In the genomic region with DNA sequence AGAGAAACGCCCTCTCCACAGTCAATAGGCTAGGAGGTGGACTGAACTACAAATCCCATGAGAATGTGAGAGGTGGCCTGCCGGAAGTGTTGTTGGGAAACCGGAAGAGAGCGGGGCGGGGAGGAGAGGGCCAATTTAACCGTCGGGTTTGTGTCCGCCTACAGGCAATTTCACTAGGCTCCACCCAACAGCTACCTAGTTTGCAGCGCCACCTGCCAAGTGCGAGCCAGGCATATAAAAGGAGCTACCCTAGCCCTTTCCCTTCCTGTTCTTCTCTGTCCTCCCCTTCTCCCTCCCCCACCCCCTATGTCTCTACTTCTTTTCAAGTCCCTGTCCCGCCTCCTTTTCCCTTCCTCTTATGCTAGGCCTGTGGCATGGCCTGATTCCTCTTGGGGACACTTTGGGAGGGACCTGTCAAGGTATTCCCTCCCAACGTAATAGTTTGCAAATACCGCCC, we compare ENCODE assay signal across 8 mouse cellular contexts. TPM values are rescaled to one million over a fixed set of nuclear protein-coding genes. Genes with fewer than 3 reads are reported as not detected.
DNase-seq lines count a peak whose midpoint lies in the region; ATAC-seq and TF ChIP-seq lines count a peak whose summit lies in the region.

No protein-coding gene starts in this region.

- H3K36me3 ChIP-seq in G1E (replicated peaks) = no peaks in the 10 kb centered on the region
- H3K36me3 ChIP-seq in forebrain, embryonic 16.5 days (ENCODE audit: control insufficient read depth, insufficient read depth) = no peaks in the 10 kb centered on the region

- TF ChIP-seq CTCF in G1E (IDR thresholded peaks at IDR 0.05; ENCODE audit: low read depth, low read length) = no peak
- TF ChIP-seq CTCF in layer of hippocampus, adult 2 months (conservative IDR thresholded peaks at IDR 0.05) = peak; percentile 53
- peak; percentile 15; the same call in 1 of the 2 replicates for TF ChIP-seq CTCF in lung, adult 2 months (IDR thresholded peaks at IDR 0.05; ENCODE audit: insufficient read depth, low read length)

- TF ChIP-seq POLR2A in lung, adult 2 months (IDR thresholded peaks at IDR 0.05; ENCODE audit: borderline replicate concordance, extremely low read depth, low read depth, low read length) = peak; percentile 72; the same call in 1 of the 2 replicates

- 12% methylated on average over 13 of the region's 13 CpGs for WGBS in forebrain, embryonic 16.5 days
- WGBS in lung, adult 2 months = 9% methylated on average over 13 of the region's 13 CpGs

- peak; percentile 54 for DNase-seq in G1E (ENCODE audit: low spot score)
- DNase-seq in cerebellum, adult 11-12 months = peak; percentile 66
- DNase-seq in heart, postnatal 36 days = peak; percentile 71 to 76
- peak; percentile 76 to 81 for DNase-seq in layer of hippocampus, adult 2 months (ENCODE audit: low spot score in 2 of 2)
- DNase-seq in lung, adult 2 months = peak; percentile 73
- peak; percentile 91 for DNase-seq in thymus, postnatal 0 days (ENCODE audit: low spot score)

- no peak overlapping the region; the same call in 1 of the 2 replicates for H3K27ac ChIP-seq in forebrain, embryonic 16.5 days (ENCODE audit: low read length)
- H3K27ac ChIP-seq in layer of hippocampus, adult 2 months = peak overlapping the region; percentile 82

- peak; percentile 77 for ATAC-seq in G1E (ENCODE audit: extremely low read depth, insufficient number of reproducible peaks, low FRiP score, poor library complexity, severe bottlenecking)
- peak; percentile 96 for ATAC-seq in forebrain, embryonic 16.5 days
- ATAC-seq in neutrophil, adult 5-6 weeks (ENCODE audit: extremely low read depth, insufficient number of reproducible peaks, low FRiP score, poor library complexity, severe bottlenecking) = peak; percentile 83

- peak overlapping the region; percentile 47 for H3K9ac ChIP-seq in forebrain, embryonic 16.5 days (replicated peaks; ENCODE audit: low read depth, low read length)

- H3K27me3 ChIP-seq in G1E (ENCODE audit: insufficient read depth, low read length) = peaks cover 4% of the 10 kb centered on the region
- H3K27me3 ChIP-seq in forebrain, embryonic 16.5 days (replicated peaks; ENCODE audit: control insufficient read depth, insufficient read depth, low read length) = no peaks in the 10 kb centered on the region

- peak overlapping the region; percentile 59; the same call in 1 of the 2 replicates for H3K4me3 ChIP-seq in G1E (ENCODE audit: low read depth, low read length)
- peak overlapping the region; percentile 48 for H3K4me3 ChIP-seq in forebrain, embryonic 16.5 days (replicated peaks; ENCODE audit: low read length)
- H3K4me3 ChIP-seq in layer of hippocampus, adult 2 months = peak overlapping the region; percentile 56
- H3K4me3 ChIP-seq in lung, adult 2 months (replicated peaks; ENCODE audit: extremely low read depth, low read depth, low read length) = peak overlapping the region; percentile 55

- no peaks in the 10 kb centered on the region for H3K9me3 ChIP-seq in G1E (replicated peaks)
- H3K9me3 ChIP-seq in forebrain, embryonic 16.5 days (ENCODE audit: control insufficient read depth, low read length) = no peaks in the 10 kb centered on the region

- peak overlapping the region; percentile 47 for H3K4me2 ChIP-seq in forebrain, embryonic 16.5 days (ENCODE audit: low read length)

- peaks cover 6% of the 10 kb centered on the region for H3K4me1 ChIP-seq in G1E (ENCODE audit: insufficient read depth, low read depth, low read length)
- H3K4me1 ChIP-seq in forebrain, embryonic 16.5 days (replicated peaks; ENCODE audit: control insufficient read depth, insufficient read depth, low read length) = no peaks in the 10 kb centered on the region
- H3K4me1 ChIP-seq in lung, adult 2 months (ENCODE audit: control insufficient read depth, insufficient read depth, low read length) = 0 out of 2 replicates have a peak, but pooled peaks cover 3% of the 10 kb centered on the region

- intact Hi-C loops in heart, postnatal 36 days (cut with DNase I) = loop anchor here (5.0 kb wide), 2 partner anchors 72 to 293 kb away; no protein-coding TSS in a partner anchor

RNA-seq across cellular contexts. Expression of gene Rtp3, which starts 4.4 kb away (rescaled TPM):
- total RNA-seq in G1E (2014; fragmentation: Nextera tagmentation) = not detected in 2 replicates
- total RNA-seq in G1E (2017) = 0.16 TPM in 1 of 2 replicates, not detected in the other
- polyA plus RNA-seq in G1E (2012) = not detected in 2 replicates
- not detected in 2 replicates for polyA plus RNA-seq in forebrain, embryonic 16.5 days (2015; fragmentation: Nextera tagmentation; extraction: Ambion mirVana)
- 1 to 10 TPM; 2.3 to 4.3 TPM for total RNA-seq in heart, postnatal 36 days (2021)
- under 1 TPM; 0.59 TPM for total RNA-seq in layer of hippocampus, adult 2 months (2021)
- 26.7 and 29.0 TPM in 2 replicates for polyA plus RNA-seq in lung, adult 2 months (2012; rRNA removed)
- not detected in 2 replicates for total RNA-seq in neutrophil, adult 5-6 weeks (2017)
- polyA plus RNA-seq in thymus, postnatal 0 days (2015; fragmentation: Nextera tagmentation; extraction: Ambion mirVana) = 0.14 and 0.20 TPM in 2 replicates

RNA-seq across cellular contexts. Expression of gene Ltf, which starts 24.3 kb away (rescaled TPM):
- total RNA-seq in G1E (2014; fragmentation: Nextera tagmentation) (not detected in 2 replicates), G1E (2017) (0.16 TPM in 1 of 2 replicates, not detected in the other)
- polyA plus RNA-seq in G1E (2012) = not detected in 2 replicates
- 0.70 and 1.4 TPM in 2 replicates for polyA plus RNA-seq in forebrain, embryonic 16.5 days (2015; fragmentation: Nextera tagmentation; extraction: Ambion mirVana)
- under 1 TPM; 0.75 to 0.84 TPM for total RNA-seq in heart, postnatal 36 days (2021)
- total RNA-seq in layer of hippocampus, adult 2 months (2021) = not detected
- 8.1 and 20.3 TPM in 2 replicates for polyA plus RNA-seq in lung, adult 2 months (2012; rRNA removed)
- 19.4 and 33.3 TPM in 2 replicates for total RNA-seq in neutrophil, adult 5-6 weeks (2017)
- polyA plus RNA-seq in thymus, postnatal 0 days (2015; fragmentation: Nextera tagmentation; extraction: Ambion mirVana) = 2.4 and 8.0 TPM in 2 replicates

RNA-seq across cellular contexts. Expression of gene Lrrc2, which starts 43.4 kb away (rescaled TPM):
- total RNA-seq in G1E (2014; fragmentation: Nextera tagmentation) (not detected in 2 replicates), G1E (2017) (0.06 and 0.16 TPM in 2 replicates)
- not detected in 2 replicates for polyA plus RNA-seq in G1E (2012)
- 0.29 and 0.57 TPM in 2 replicates for polyA plus RNA-seq in forebrain, embryonic 16.5 days (2015; fragmentation: Nextera tagmentation; extraction: Ambion mirVana)
- 100 to 1,000 TPM; 213 to 241 TPM for total RNA-seq in heart, postnatal 36 days (2021)
- 1 to 10 TPM; 1.5 to 3.5 TPM for total RNA-seq in layer of hippocampus, adult 2 months (2021)
- 0.38 and 0.84 TPM in 2 replicates for polyA plus RNA-seq in lung, adult 2 months (2012; rRNA removed)
- not detected in 2 replicates for total RNA-seq in neutrophil, adult 5-6 weeks (2017)
- 0.08 and 0.38 TPM in 2 replicates for polyA plus RNA-seq in thymus, postnatal 0 days (2015; fragmentation: Nextera tagmentation; extraction: Ambion mirVana)

RNA-seq across cellular contexts. Expression of gene Tdgf1, which starts 48.8 kb away (rescaled TPM):
- total RNA-seq in G1E (2014; fragmentation: Nextera tagmentation) (not detected in 2 replicates), G1E (2017) (0.60 TPM in 1 of 2 replicates, not detected in the other)
- polyA plus RNA-seq in G1E (2012) = not detected in 2 replicates
- not detected in 2 replicates for polyA plus RNA-seq in forebrain, embryonic 16.5 days (2015; fragmentation: Nextera tagmentation; extraction: Ambion mirVana)
- total RNA-seq in heart, postnatal 36 days (2021) = not detected
- total RNA-seq in layer of hippocampus, adult 2 months (2021) = under 1 TPM; 0.49 TPM
- polyA plus RNA-seq in lung, adult 2 months (2012; rRNA removed) = 0.88 and 1.0 TPM in 2 replicates
- 0.49 and 1.0 TPM in 2 replicates for total RNA-seq in neutrophil, adult 5-6 weeks (2017)
- 0.52 and 0.69 TPM in 2 replicates for polyA plus RNA-seq in thymus, postnatal 0 days (2015; fragmentation: Nextera tagmentation; extraction: Ambion mirVana)

Comparison
In these comparisons a context has a peak if more than half of its experiments do, and no peak if none do; other contexts are left out.
1. RNA of gene Ltf, which starts 24.3 kb away (total RNA-seq): 19.4 to 33.3 TPM in neutrophil, adult 5-6 weeks; 0.75 to 0.84 TPM in heart, postnatal 36 days, not detected in layer of hippocampus, adult 2 months and 0.16 TPM in G1E; every median in the first group is over 10 times any median in the second.
2. RNA of gene Lrrc2, which starts 43.4 kb away (total RNA-seq): 213 to 241 TPM in heart, postnatal 36 days; 1.5 to 3.5 TPM in layer of hippocampus, adult 2 months, 0.06 to 0.16 TPM in G1E and not detected in neutrophil, adult 5-6 weeks; every median in the first group is over 10 times any median in the second.
3. Peak in every context shown above with its lines, with median percentiles within 50 percentile points of each other: ATAC-seq, DNase-seq and H3K4me3 ChIP-seq.